Mouse (Mus musculus) megakaryocyte, embryonic 14.5 days (primary cell): Measurements from ENCODE around the gene Limd1.

Experiments used
- FLI1 ChIP-seq: IDR thresholded peaks from 2 replicates; pipeline ENCODE4 v1.6.1; 2012; ENCODE audit warnings: low read length, inconsistent platforms, mixed read lengths
- GATA1 ChIP-seq: IDR thresholded peaks from 3 replicates; pipeline ENCODE4 v1.6.1; 2012; ENCODE audit warnings: mixed read lengths, low read length, inconsistent platforms, borderline replicate concordance

DNA sequence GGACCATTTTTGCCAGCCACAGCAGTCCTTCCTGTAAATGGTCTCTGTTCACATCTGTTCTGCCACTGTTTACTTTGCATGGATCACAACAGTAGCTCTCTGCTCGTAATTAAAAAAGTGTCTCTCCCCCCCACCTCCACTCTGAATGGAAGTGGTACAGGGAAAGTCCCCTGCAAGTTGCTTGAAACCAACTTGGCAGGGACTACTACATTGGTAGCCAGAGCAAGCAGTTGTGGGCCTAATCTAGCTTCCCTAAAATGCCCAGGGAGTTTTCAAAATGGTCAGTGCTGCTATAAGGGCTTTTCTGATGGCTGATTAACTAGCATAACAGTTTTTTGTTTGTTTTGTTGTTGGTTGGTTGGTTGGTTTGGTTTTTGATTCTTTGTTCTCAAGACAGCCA, 60.6 kb downstream of the Limd1 start:
- TF ChIP-seq GATA1 (no peak), FLI1 (no peak)
